ENCODE assay signal across 20 mouse cellular contexts in the genomic region with DNA sequence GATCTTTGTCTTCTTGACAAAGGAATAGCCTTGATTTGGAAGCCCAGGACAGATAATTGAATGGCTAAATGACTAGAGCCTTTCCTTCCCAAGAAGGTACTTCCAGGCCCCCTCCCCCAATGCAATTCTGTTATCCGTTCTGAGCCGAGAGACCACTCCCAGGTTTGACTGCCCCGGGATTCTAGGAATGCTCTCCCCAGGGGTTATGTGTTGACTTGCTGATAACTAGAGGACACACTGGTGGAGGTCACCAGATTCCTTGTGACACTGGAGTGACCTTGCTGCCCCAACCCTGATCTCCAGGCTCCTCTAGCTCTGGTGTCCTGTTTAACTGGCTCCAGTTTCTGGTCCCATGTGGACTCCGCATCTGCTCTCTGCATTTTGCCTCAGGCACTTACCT.
A peak's percentile ranks its signal among the peaks of the same experiment; 100 is the strongest.
DNase-seq lines count a peak whose midpoint lies in the region; TF ChIP-seq lines count a peak whose summit lies in the region.
"Had no signal": no experiment of that assay in that cellular context is flagged by ENCODE, and none has a peak within 500 bp of the region (broad histone marks: within the 10 kb centered on the region; RNA-seq: fewer than 3 reads in every experiment).

No protein-coding gene starts in this region.

- DNase-seq in embryo, embryonic 9.5 days (ENCODE audit: extremely low spot score), result peak; percentile 16
- no peak for DNase-seq in embryo, embryonic 11 days
- DNase-seq in lung, postnatal 10 days, result peak; percentile 11
- DNase-seq in lung, postnatal 4 days, result no peak
- peak; percentile 99 for DNase-seq in R1 (ENCODE audit: low read depth, low spot score)
- DNase-seq in kidney, adult 8-10 months, result no peak
- no peak for DNase-seq in thymus, postnatal 36 days
- DNase-seq: adrenal gland, postnatal 14 days; B cell, adult 2 months; cerebellum, adult 11-12 months; cerebellum, adult 9-10 months; cerebellum, postnatal 25 days; forebrain, postnatal 0 days; gastrocnemius, postnatal 14 days; heart, postnatal 14 days had no signal

- H3K4me3 ChIP-seq in E14TG2a.4 (replicated peaks; ENCODE audit: low read length), result peak overlapping the region; percentile 99
- H3K4me3 ChIP-seq: embryonic facial prominence, embryonic 10.5 days; forebrain, embryonic 13.5 days; hindbrain, embryonic 10.5 days had no signal

- no peak for TF ChIP-seq CTCF in E14TG2a.4 (conservative IDR thresholded peaks at IDR 0.05; ENCODE audit: low read length)

- no peaks in the 10 kb centered on the region for H3K27me3 ChIP-seq in E14TG2a.4 (ENCODE audit: insufficient read depth, low read length)
- H3K27me3 ChIP-seq: forebrain, embryonic 13.5 days had no signal

- H3K9me3 ChIP-seq in E14TG2a.4 (ENCODE audit: low read length), result no peaks in the 10 kb centered on the region
- H3K9me3 ChIP-seq: embryonic facial prominence, embryonic 10.5 days; forebrain, embryonic 13.5 days; G1E; hindbrain, embryonic 10.5 days had no signal

- peaks cover 38% of the 10 kb centered on the region for H3K36me3 ChIP-seq in E14TG2a.4 (ENCODE audit: insufficient read depth, low read length)

- H3K4me1 ChIP-seq in E14TG2a.4 (replicated peaks; ENCODE audit: low read depth, low read length), result peaks cover 66% of the 10 kb centered on the region

Comparison
In these comparisons a context has a peak if more than half of its experiments do, and no peak if none do; other contexts are left out.
1. DNase-seq: peak in embryo, embryonic 9.5 days (single experiment), lung, postnatal 10 days (single experiment) and R1 (single experiment); none in embryo, embryonic 11 days (single experiment), lung, postnatal 4 days (0 of 2), kidney, adult 8-10 months (0 of 2) and thymus, postnatal 36 days (0 of 2).